Mouse (Mus musculus) myocyte (in vitro differentiated cells): ENCODE measurements at regions not wholly inside any gene's neighbourhood (a gene's known extent, or its start where the extent isn't known, plus 50 kb on each side); places are given as distances from the start of the nearest gene placed in this dataset.
A peak's percentile ranks its signal among the peaks of the same experiment; 100 is the strongest.

Experiments used
- H3K27me3 ChIP-seq: one replicate; pipeline ENCODE4 v1.6.1; 2011; ENCODE audit not compliant: control insufficient read depth, insufficient read depth, insufficient read length
- H3K36me3 ChIP-seq: one replicate; pipeline ENCODE4 v1.6.1; 2011; ENCODE audit not compliant: control insufficient read depth, insufficient read depth
- H3K4me2 ChIP-seq: one replicate; pipeline ENCODE4 v1.6.1; 2011; ENCODE audit warnings: low read depth, control low read depth
- H3K4me3 ChIP-seq: one replicate; pipeline ENCODE4 v1.5.1; 2011; ENCODE audit warnings: mild to moderate bottlenecking, control low read depth, moderate library complexity
- H3K79me2 ChIP-seq: one replicate; pipeline ENCODE4 v1.6.1; 2011; ENCODE audit not compliant: control insufficient read depth, insufficient read depth
- H3ac ChIP-seq: one replicate; pipeline ENCODE4 v1.6.1; 2011; ENCODE audit not compliant: control insufficient read depth, insufficient read length
- CEBPB ChIP-seq: IDR thresholded peaks from 2 replicates; pipeline ENCODE4 v1.6.1; 2011; ENCODE audit warnings: mild to moderate bottlenecking, moderate library complexity; ENCODE audit not compliant: poor library complexity, insufficient read depth, severe bottlenecking
- E2F4 ChIP-seq: IDR thresholded peaks from one replicate; pipeline ENCODE4 v1.6.1; 2011; ENCODE audit warnings: mild to moderate bottlenecking, control low read depth, moderate library complexity; ENCODE audit not compliant: insufficient read depth
- MAX ChIP-seq: IDR thresholded peaks from one replicate; pipeline ENCODE4 v1.6.1; 2011; ENCODE audit warnings: low read depth, mild to moderate bottlenecking, control low read depth
- MYOD1 ChIP-seq, 3 experiments: IDR thresholded peaks; one replicate each; pipeline ENCODE4 v1.6.1; 2011; ENCODE audit warnings: control low read depth in 2 of 3, low read depth in 2 of 3, mild to moderate bottlenecking in 2 of 3, moderate library complexity in 1 of 3; ENCODE audit not compliant: insufficient read length in 2 of 3, control insufficient read depth in 1 of 3
- MYOG ChIP-seq, 3 experiments: IDR thresholded peaks; one replicate each; pipeline ENCODE4 v1.6.1; 2011; ENCODE audit warnings: control low read depth in 2 of 3, low read depth in 2 of 3, mild to moderate bottlenecking in 2 of 3; ENCODE audit not compliant: insufficient read length in 2 of 3, control insufficient read depth in 1 of 3, insufficient read depth in 1 of 3
- POLR2A ChIP-seq: IDR thresholded peaks from one replicate; pipeline ENCODE4 v1.6.1; 2011; ENCODE audit warnings: low read depth, mild to moderate bottlenecking, control low read depth, moderate library complexity; ENCODE audit not compliant: insufficient read length
- POLR2AphosphoS2 ChIP-seq: IDR thresholded peaks from one replicate; pipeline ENCODE4 v1.6.1; 2011; ENCODE audit warnings: low read depth, control low read depth; ENCODE audit not compliant: insufficient read length
- REST ChIP-seq: IDR thresholded peaks from one replicate; pipeline ENCODE4 v1.6.1; 2011; ENCODE audit warnings: mild to moderate bottlenecking, control low read depth, moderate library complexity; ENCODE audit not compliant: insufficient read depth, insufficient read length
- SRF ChIP-seq: IDR thresholded peaks from one replicate; pipeline ENCODE4 v1.6.1; 2011; ENCODE audit warnings: low read depth; ENCODE audit not compliant: control insufficient read depth, insufficient read length
- TCF12 ChIP-seq: IDR thresholded peaks from one replicate; pipeline ENCODE4 v1.6.1; 2011; ENCODE audit warnings: mild to moderate bottlenecking, control low read depth; ENCODE audit not compliant: poor library complexity, insufficient read depth, severe bottlenecking
- TCF3 ChIP-seq: IDR thresholded peaks from one replicate; pipeline ENCODE4 v1.6.1; 2011; ENCODE audit warnings: low read depth, control low read depth; ENCODE audit not compliant: insufficient read length
- USF1 ChIP-seq: IDR thresholded peaks from one replicate; pipeline ENCODE4 v1.6.1; 2011; ENCODE audit warnings: low read depth, mild to moderate bottlenecking, control low read depth, moderate library complexity

DNA sequence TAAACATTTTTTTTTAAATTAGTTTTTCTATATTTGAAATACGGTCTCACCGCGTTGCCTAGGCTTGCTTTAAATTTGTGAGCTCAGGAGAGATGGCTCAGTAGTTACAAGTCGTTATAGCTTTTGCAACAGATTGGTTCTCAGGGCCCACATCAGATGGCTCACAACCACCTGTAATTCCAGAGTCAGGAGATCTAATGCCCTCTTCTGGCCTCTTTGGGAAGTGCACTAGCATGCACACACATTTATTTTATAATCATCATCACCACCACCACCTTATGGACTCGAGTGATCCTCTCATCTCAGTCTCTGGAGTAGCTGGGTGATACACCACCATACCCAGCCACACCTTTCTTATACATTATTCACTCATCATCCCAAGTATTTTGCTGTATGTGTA is 116.9 kb upstream of the Egln3 start:
- Histone ChIP-seq H3K27me3 (no peaks in the 10 kb centered on the region), H3K36me3 (no peaks in the 10 kb centered on the region), H3K4me3 (no peak overlapping the region), H3K79me2 (no peaks in the 10 kb centered on the region), H3ac (no peak overlapping the region), H3K4me2 (no peak overlapping the region)
- TF ChIP-seq MYOD1 (IDR thresholded peaks at IDR 0.05; ENCODE audit: control insufficient read depth in 1 of 3, insufficient read length in 2 of 3, low read depth in 2 of 3) (no peak), SRF (no peak), REST (no peak), USF1 (no peak), POLR2AphosphoS2 (no peak), CEBPB (no peak), MYOG (IDR thresholded peaks at IDR 0.05; ENCODE audit: control insufficient read depth in 1 of 3, insufficient read depth in 1 of 3, insufficient read length in 2 of 3, low read depth in 2 of 3) (no peak), E2F4 (no peak), MAX (no peak), TCF3 (no peak), POLR2A (no peak), TCF12 (no peak)

DNA sequence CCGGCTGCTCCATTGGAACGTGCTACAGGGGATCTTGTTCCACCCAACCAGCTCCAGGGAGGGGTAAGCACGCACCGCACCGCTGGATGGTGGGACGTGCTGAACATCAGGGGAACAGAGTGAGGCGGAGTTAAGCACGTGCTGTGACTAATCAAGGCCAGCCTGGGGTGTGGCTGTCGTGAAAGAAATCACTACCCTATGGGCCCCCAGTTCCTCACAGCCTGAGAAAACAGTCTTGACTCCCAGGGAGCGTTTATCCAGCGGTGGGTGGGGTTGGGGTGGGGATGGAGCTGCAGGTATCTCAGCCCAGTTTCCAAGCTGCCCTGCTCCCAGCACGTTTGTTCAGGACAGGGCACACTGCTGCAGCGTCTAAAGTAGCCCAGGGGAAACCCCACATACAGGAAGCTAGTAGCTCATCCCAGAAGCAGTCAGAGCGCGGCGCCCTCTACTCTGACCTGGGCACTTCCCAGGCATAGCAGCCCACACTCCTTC is 113.4 kb upstream of the Egln3 start:
- Histone ChIP-seq H3K4me2 (no peak overlapping the region), H3K4me3 (no peak overlapping the region), H3K79me2 (no peaks in the 10 kb centered on the region), H3K27me3 (no peaks in the 10 kb centered on the region), H3ac (no peak overlapping the region), H3K36me3 (no peaks in the 10 kb centered on the region)
- TF ChIP-seq E2F4 (no peak), USF1 (no peak), POLR2AphosphoS2 (no peak), POLR2A (no peak), REST (no peak), TCF12 (no peak), MYOD1 (IDR thresholded peaks at IDR 0.05; ENCODE audit: control insufficient read depth in 1 of 3, insufficient read length in 2 of 3, low read depth in 2 of 3) (no peak), MAX (no peak), CEBPB (no peak), SRF (no peak), TCF3 (no peak), MYOG (IDR thresholded peaks at IDR 0.05; ENCODE audit: control insufficient read depth in 1 of 3, insufficient read depth in 1 of 3, insufficient read length in 2 of 3, low read depth in 2 of 3) (no peak)

DNA sequence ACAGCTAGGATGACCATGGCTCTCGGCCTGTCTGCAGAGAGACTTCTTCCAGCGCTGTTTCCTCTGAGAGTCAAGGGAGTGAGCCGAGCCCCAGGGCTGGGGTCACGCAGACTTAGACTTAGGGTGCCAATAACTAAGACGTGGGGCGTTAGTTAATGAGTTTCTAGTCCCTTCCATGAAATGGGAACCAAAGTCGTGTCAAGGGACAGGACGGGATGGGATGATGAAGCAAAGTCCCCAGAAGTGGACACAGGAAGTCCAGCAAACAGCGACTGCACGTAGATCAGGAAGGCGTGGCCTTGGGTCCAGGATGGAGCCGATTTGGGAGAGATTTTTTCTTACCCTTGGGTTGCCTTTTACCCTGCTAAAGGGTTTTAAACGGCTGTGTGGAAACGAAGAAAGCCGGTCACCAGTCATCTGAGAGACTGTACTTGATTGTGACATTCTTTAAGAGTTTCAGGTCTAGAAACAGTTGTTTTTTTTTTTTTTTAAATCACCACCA is 112.5 kb upstream of the Egln3 start:
- Histone ChIP-seq H3K4me2 (no peak overlapping the region), H3K27me3 (no peaks in the 10 kb centered on the region), H3ac (no peak overlapping the region), H3K36me3 (no peaks in the 10 kb centered on the region), H3K4me3 (no peak overlapping the region), H3K79me2 (no peaks in the 10 kb centered on the region)
- no peak for TF ChIP-seq TCF12
- TF ChIP-seq SRF, result no peak
- no peak for TF ChIP-seq TCF3
- no peak for TF ChIP-seq CEBPB
- no peak for TF ChIP-seq MYOG (IDR thresholded peaks at IDR 0.05; ENCODE audit: control insufficient read depth in 1 of 3, insufficient read depth in 1 of 3, insufficient read length in 2 of 3, low read depth in 2 of 3)
- TF ChIP-seq REST, result no peak
- no peak for TF ChIP-seq E2F4
- TF ChIP-seq POLR2AphosphoS2, result no peak
- no peak for TF ChIP-seq POLR2A
- no peak for TF ChIP-seq USF1
- TF ChIP-seq MAX, result no peak
- no peak for TF ChIP-seq MYOD1 (IDR thresholded peaks at IDR 0.05; ENCODE audit: control insufficient read depth in 1 of 3, insufficient read length in 2 of 3, low read depth in 2 of 3)

DNA sequence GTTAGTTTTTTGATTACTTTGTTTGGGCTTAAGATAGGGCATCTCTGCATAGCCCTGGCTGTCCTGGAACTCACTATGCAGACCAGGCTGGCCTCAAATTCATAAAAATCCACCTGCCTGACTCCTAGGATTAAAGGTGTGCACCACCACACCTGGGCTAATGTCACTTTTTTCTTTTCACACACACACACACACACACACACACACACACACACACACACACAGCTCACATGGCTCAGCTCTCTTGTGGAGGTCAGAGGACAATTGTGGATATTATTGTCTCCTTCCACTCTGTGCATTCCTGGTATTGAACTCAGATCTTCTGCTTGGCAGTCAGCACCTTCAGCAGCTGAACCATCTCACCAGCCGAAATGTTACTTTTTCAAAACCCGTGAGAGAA is 110.5 kb upstream of the Egln3 start:
- no peaks in the 10 kb centered on the region for H3K79me2 ChIP-seq
- TF ChIP-seq MYOG (IDR thresholded peaks at IDR 0.05; ENCODE audit: control insufficient read depth in 1 of 3, insufficient read depth in 1 of 3, insufficient read length in 2 of 3, low read depth in 2 of 3), result no peak
- TF ChIP-seq TCF3, result no peak
- no peak for TF ChIP-seq TCF12
- no peak for TF ChIP-seq USF1
- no peak for TF ChIP-seq MAX
- TF ChIP-seq POLR2AphosphoS2, result no peak
- no peak for TF ChIP-seq CEBPB
- TF ChIP-seq POLR2A, result no peak
- no peak for TF ChIP-seq E2F4
- TF ChIP-seq REST, result no peak
- no peak overlapping the region for H3ac ChIP-seq
- H3K4me2 ChIP-seq, result peak overlapping the region; percentile 86
- no peaks in the 10 kb centered on the region for H3K36me3 ChIP-seq
- no peak overlapping the region for H3K4me3 ChIP-seq
- H3K27me3 ChIP-seq, result no peaks in the 10 kb centered on the region
